Mouse (Mus musculus) embryonic facial prominence, embryonic 12.5 days (tissue): ENCODE measurements at regions not wholly inside any gene's neighbourhood (a gene's known extent, or its start where the extent isn't known, plus 50 kb on each side); places are given as distances from the start of the nearest gene placed in this dataset.

ENCODE experiments used
- ATAC-seq: fragments of 200-750 bp; cut with Nextera tagmentation; 2 replicates; pipeline ENCODE4 v1.8.0; 2017; ENCODE audit not compliant: insufficient number of reproducible peaks, insufficient read depth, low FRiP score, low TSS enrichment
- H3K27ac ChIP-seq: fragments of 300-500 bp; sonication (generic); 2 replicates; pipeline ENCODE4 v1.5.1; 2016; ENCODE audit warnings: mild to moderate bottlenecking
- H3K27me3 ChIP-seq: fragments of 300-500 bp; sonication (generic); 2 replicates; pipeline ENCODE4 v1.6.1; 2016; ENCODE audit warnings: mild to moderate bottlenecking, moderate library complexity
- H3K36me3 ChIP-seq: fragments of 300-500 bp; sonication (generic); 2 replicates; pipeline ENCODE4 v1.6.1; 2016; ENCODE audit warnings: mild to moderate bottlenecking
- H3K4me1 ChIP-seq: fragments of 300-500 bp; sonication (generic); 2 replicates; pipeline ENCODE4 v1.6.1; 2016
- H3K4me2 ChIP-seq: fragments of 300-500 bp; sonication (generic); replicated peaks from 2 replicates; pipeline ENCODE4 v1.6.1; 2016; ENCODE audit warnings: mild to moderate bottlenecking, moderate library complexity
- H3K4me3 ChIP-seq: fragments of 300-500 bp; sonication (generic); 2 replicates; pipeline ENCODE4 v1.5.1; 2016; ENCODE audit warnings: mild to moderate bottlenecking
- H3K9ac ChIP-seq: fragments of 300-500 bp; sonication (generic); 2 replicates; pipeline ENCODE4 v1.6.1; 2016; ENCODE audit warnings: mild to moderate bottlenecking, moderate library complexity
- H3K9me3 ChIP-seq: fragments of 300-500 bp; sonication (generic); 2 replicates; pipeline ENCODE4 v1.6.1; 2016; ENCODE audit warnings: mild to moderate bottlenecking, moderate library complexity
- WGBS: fragments of 180-500 bp; shearing (Covaris S2); methylation state at CpG from one replicate; pipeline ENCODE4 v1.1.7; 2016; 5-methylcytosine and 5-hydroxymethylcytosine counted together

DNA sequence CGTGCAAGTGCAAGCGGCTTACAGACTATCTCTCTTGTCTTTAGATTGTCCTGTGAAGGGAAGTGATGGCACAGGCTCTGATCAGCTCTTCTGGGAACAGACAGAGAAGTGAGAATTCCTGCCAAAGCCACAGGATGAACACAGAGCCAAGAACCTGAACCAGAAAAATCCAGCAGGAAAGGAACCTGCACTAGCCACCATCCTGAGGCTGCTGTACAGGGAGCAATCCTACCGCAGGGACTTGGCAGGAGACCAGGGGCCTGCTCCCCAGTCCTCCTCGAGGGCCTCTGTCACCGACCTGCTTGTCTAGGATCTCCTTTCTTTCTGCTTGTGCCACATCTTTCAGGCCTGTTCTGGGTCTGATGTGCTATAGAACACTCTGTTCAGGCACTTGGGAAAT is 65.0 kb upstream of the Polg start:
- Histone ChIP-seq H3K36me3 (no peaks in the 10 kb centered on the region), H3K4me2 (no peak overlapping the region), H3K27me3 (peaks cover 98% of the 10 kb centered on the region), H3K9ac (no peak overlapping the region), H3K9me3 (no peaks in the 10 kb centered on the region), H3K4me3 (no peak overlapping the region), H3K27ac (no peak overlapping the region), H3K4me1 (peaks cover 12% of the 10 kb centered on the region)
- WGBS: 13% methylated on average over 5 of the region's 5 CpGs
- no peak for ATAC-seq

DNA sequence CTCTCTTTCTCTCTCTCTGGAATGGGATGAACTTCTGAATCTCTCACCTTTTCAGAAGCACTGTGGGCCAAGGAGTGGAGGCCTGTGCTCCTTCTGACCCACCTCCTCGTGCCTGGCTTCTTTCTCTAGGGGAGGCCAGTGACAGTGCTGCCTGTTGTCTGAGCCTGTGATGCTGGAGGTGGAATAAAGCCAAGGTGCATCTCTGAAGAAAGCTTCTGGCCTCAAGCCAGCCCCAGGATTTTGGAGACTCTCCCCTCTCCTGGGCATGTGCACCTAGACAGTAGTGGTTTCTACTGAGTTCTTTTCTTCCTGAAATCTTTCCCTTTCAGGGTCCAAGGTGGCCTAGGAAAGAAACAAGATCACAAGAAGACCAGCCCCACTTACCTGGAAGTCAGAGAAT is 63.3 kb upstream of the Polg start:
- Histone ChIP-seq H3K27ac (no peak overlapping the region), H3K9ac (no peak overlapping the region), H3K4me2 (no peak overlapping the region), H3K9me3 (no peaks in the 10 kb centered on the region), H3K4me1 (peaks cover 10% of the 10 kb centered on the region; the same call in 1 of the 2 replicates), H3K27me3 (peaks cover 98% of the 10 kb centered on the region), H3K36me3 (no peaks in the 10 kb centered on the region), H3K4me3 (no peak overlapping the region)
- ATAC-seq: no peak
- WGBS: 19% methylated on average over 1 of the region's 1 CpGs

DNA sequence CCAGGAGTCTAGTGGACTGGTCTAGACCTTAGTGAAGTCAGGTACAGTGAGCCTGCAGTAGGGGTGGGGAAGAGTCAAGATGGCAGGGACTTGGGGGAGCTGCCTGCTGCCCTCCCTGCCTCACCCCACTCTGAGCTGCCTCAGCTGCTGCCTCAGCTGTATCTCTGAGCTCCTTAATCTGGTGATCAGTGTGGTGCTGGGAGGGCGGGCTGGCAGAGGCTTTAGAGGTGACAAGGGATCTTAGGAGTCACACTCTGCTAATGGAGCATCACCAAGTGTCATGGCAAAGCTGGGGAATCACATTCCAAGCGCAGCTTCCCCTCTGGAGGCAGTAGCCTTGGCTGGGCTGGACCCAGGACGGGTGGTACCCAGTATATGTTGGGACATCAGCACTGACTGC is 61.8 kb upstream of the Polg start:
- 35% methylated on average over 3 of the region's 3 CpGs for WGBS
- Histone ChIP-seq H3K9ac (no peak overlapping the region), H3K27me3 (peaks cover 96% of the 10 kb centered on the region), H3K4me1 (peaks cover 10% of the 10 kb centered on the region; the same call in 1 of the 2 replicates), H3K36me3 (no peaks in the 10 kb centered on the region), H3K4me3 (no peak overlapping the region), H3K27ac (no peak overlapping the region), H3K9me3 (no peaks in the 10 kb centered on the region), H3K4me2 (no peak overlapping the region)
- ATAC-seq: no peak

- Histone ChIP-seq H3K4me1 (peaks cover 10% of the 10 kb centered on the region; the same call in 1 of the 2 replicates), H3K4me2 (no peak overlapping the region), H3K36me3 (no peaks in the 10 kb centered on the region), H3K9ac (0 out of 2 replicates have a peak overlapping the region, but pooled peaks have one; percentile 7), H3K9me3 (no peaks in the 10 kb centered on the region), H3K27me3 (peaks cover 88% of the 10 kb centered on the region), H3K27ac (0 out of 2 replicates have a peak overlapping the region, but pooled peaks have one; percentile 8), H3K4me3 (no peak overlapping the region)
- ATAC-seq: peak; percentile 62
- WGBS: 17% methylated on average over 14 of the region's 14 CpGs
Observed at GRCm38 (mm10) chr7:79525690-79526630, 59.8 kb upstream of the Polg start.

DNA sequence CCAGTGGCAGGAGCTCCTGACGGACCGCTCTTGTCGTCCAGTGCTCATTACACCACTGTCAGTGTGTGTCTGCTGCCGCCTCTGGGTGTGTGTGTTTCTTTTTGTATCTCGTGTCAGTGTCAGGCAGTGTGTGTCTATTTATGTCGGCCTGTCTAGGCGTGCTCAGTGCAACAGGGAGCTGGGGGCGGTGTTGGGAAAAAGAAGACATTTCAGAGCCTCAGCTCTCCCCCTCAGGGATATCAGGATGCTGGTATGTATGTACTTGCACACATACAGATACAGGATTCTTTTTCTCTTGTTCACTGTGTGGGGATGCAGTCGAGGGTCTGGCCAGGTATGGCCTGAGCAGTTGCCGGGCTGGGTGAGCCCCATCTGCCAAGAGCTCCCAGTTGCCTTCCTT is 58.8 kb upstream of the Polg start:
- 0 out of 2 replicates have a peak overlapping the region, but pooled peaks have one; percentile 7 for H3K9ac ChIP-seq
- no peak overlapping the region for H3K4me2 ChIP-seq
- no peaks in the 10 kb centered on the region for H3K36me3 ChIP-seq
- WGBS: 49% methylated on average over 10 of the region's 10 CpGs
- peaks cover 17% of the 10 kb centered on the region; the same call in 1 of the 2 replicates for H3K4me1 ChIP-seq
- H3K27ac ChIP-seq: peak overlapping the region; percentile 1; the same call in 1 of the 2 replicates
- no peak overlapping the region for H3K4me3 ChIP-seq
- no peak for ATAC-seq
- H3K9me3 ChIP-seq: no peaks in the 10 kb centered on the region
- peaks cover 88% of the 10 kb centered on the region for H3K27me3 ChIP-seq

GRCm38 (mm10) chr7:79523696-79524095 is 57.5 kb upstream of the Polg start:
- Histone ChIP-seq H3K36me3 (no peaks in the 10 kb centered on the region), H3K4me3 (no peak overlapping the region), H3K27me3 (peaks cover 86% of the 10 kb centered on the region)

DNA sequence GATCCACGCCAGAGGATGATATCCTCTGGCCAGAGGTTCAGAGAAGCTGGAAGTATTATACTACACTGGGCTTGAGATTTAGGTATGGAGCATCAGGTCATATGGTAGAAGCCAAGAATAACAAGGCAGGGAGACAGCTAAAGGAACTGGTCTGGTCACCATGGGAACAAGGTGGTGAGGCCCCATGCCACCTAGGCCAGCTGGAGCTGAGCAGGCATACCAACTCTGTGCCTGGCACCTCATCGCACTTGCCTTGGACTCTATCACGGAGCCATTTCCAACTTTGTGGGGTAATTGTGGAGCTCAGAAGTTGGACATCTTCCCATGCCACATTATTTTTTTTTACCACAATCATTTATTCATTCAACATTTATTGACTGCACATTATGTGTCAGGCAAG is 55.9 kb upstream of the Polg start:
- Histone ChIP-seq H3K9ac (no peak overlapping the region), H3K27ac (no peak overlapping the region), H3K4me3 (no peak overlapping the region), H3K4me1 (peaks cover 18% of the 10 kb centered on the region; the same call in 1 of the 2 replicates), H3K9me3 (no peaks in the 10 kb centered on the region), H3K4me2 (no peak overlapping the region), H3K27me3 (peaks cover 87% of the 10 kb centered on the region), H3K36me3 (no peaks in the 10 kb centered on the region)
- ATAC-seq: no peak
- WGBS: 83% methylated on average over 3 of the region's 3 CpGs

More at GRCm38 (mm10) chr7:79523696-79524095, 57.5 kb upstream of the Polg start:
- Histone ChIP-seq H3K9me3 (no peaks in the 10 kb centered on the region), H3K9ac (no peak overlapping the region), H3K4me1 (peaks cover 18% of the 10 kb centered on the region; the same call in 1 of the 2 replicates), H3K4me2 (no peak overlapping the region), H3K27ac (no peak overlapping the region)
- no peak for ATAC-seq
- 73% methylated on average over 4 of the region's 4 CpGs for WGBS

DNA sequence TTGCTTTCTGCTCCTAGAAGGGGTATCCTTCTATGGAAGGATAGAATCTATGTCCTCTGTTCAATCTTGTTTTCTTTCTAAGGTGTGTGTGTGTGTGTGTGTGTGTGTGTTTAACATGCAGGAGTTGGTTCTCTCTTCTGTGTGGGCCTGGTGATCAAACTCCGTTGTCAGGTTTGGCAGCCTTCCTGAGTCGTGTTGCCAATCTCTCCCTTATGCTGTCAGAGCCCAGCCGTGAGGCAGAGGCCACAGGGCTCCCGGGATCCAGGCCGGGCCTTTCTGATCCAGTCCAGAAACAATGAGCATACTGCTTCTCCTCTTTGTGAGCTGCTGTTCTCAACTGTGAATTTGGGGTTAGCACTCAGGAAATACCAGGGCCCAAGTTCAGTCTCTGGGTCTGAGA is 55.1 kb upstream of the Polg start:
- no peak for ATAC-seq
- Histone ChIP-seq H3K4me2 (no peak overlapping the region), H3K36me3 (no peaks in the 10 kb centered on the region), H3K9me3 (no peaks in the 10 kb centered on the region), H3K9ac (no peak overlapping the region), H3K4me1 (peaks cover 17% of the 10 kb centered on the region; the same call in 1 of the 2 replicates), H3K27me3 (peaks cover 88% of the 10 kb centered on the region), H3K4me3 (no peak overlapping the region), H3K27ac (no peak overlapping the region)
- 54% methylated on average over 5 of the region's 5 CpGs for whole genome bisulfite sequencing

- Histone ChIP-seq H3K9me3 (no peaks in the 10 kb centered on the region), H3K4me1 (peaks cover 18% of the 10 kb centered on the region; the same call in 1 of the 2 replicates), H3K9ac (no peak overlapping the region), H3K4me2 (no peak overlapping the region), H3K27ac (0 out of 2 replicates have a peak overlapping the region, but pooled peaks have one; percentile 7), H3K27me3 (peaks cover 88% of the 10 kb centered on the region), H3K4me3 (no peak overlapping the region), H3K36me3 (no peaks in the 10 kb centered on the region)
- WGBS: 25% methylated on average over 2 of the region's 2 CpGs
- peak; percentile 63; the same call in 1 of the 2 replicates for ATAC-seq
Observed at GRCm38 (mm10) chr7:79520222-79520710, 54.1 kb upstream of the Polg start.

- H3K27me3 ChIP-seq: peaks cover 90% of the 10 kb centered on the region
- 51% methylated on average over 7 of the region's 7 CpGs for WGBS
- no peak overlapping the region for H3K4me2 ChIP-seq
- H3K9me3 ChIP-seq: no peaks in the 10 kb centered on the region
- no peak overlapping the region for H3K9ac ChIP-seq
- H3K36me3 ChIP-seq: no peaks in the 10 kb centered on the region
- ATAC-seq: no peak
- H3K4me1 ChIP-seq: peaks cover 15% of the 10 kb centered on the region; the same call in 1 of the 2 replicates
- no peak overlapping the region for H3K27ac ChIP-seq
- H3K4me3 ChIP-seq: no peak overlapping the region
Observed at GRCm38 (mm10) chr7:79518928-79519327, 52.8 kb upstream of the Polg start.

- no peaks in the 10 kb centered on the region for H3K9me3 ChIP-seq
- WGBS: 44% methylated on average over 5 of the region's 5 CpGs
- no peak overlapping the region for H3K9ac ChIP-seq
- no peak overlapping the region for H3K27ac ChIP-seq
- H3K36me3 ChIP-seq: no peaks in the 10 kb centered on the region
- H3K27me3 ChIP-seq: peaks cover 91% of the 10 kb centered on the region
- peaks cover 15% of the 10 kb centered on the region; the same call in 1 of the 2 replicates for H3K4me1 ChIP-seq
- ATAC-seq: no peak
- no peak overlapping the region for H3K4me2 ChIP-seq
- H3K4me3 ChIP-seq: no peak overlapping the region
Observed at GRCm38 (mm10) chr7:79517581-79518337, 51.6 kb upstream of the Polg start.
